Mouse (Mus musculus) frontal cortex, adult 2 months (tissue): ENCODE data around the gene Lactb. TPM values are rescaled to one million over a fixed set of nuclear protein-coding genes. Genes with fewer than 3 reads are reported as not detected.

Experiments
- DNase-seq, 2 experiments: peaks; one replicate each; pipeline ENCODE4 v3.0.0; 2022; ENCODE audit warnings: low spot score in 1 of 2; ENCODE audit errors: extremely low spot score in 1 of 2
- polyA plus RNA-seq: library from polyadenylated mRNA; depleted of rRNA; stranded (reverse); fragments of >200 nt; gene quantifications from 2 replicates; pipeline ENCODE4 v1.2.3, GENCODE M21; 2012

The Lactb gene
- polyA plus RNA-seq, 1 experiment, result 21.0 TPM

GRCm38 (mm10) chr9:66982085-66982484 lies 6.8 kb upstream of the Lactb start:
- DNase-seq, result no peak

GRCm38 (mm10) chr9:66980458-66980857 lies 5.2 kb upstream of the Lactb start:
- DNase-seq, result peak in 1 of 2 experiments; percentile 76

GRCm38 (mm10) chr9:66978468-66978867 lies 3.2 kb upstream of the Lactb start:
- DNase-seq, result no peak

GRCm38 (mm10) chr9:66977982-66978381 lies 2.7 kb upstream of the Lactb start:
- DNase-seq, result peak; percentile 37 to 55

GRCm38 (mm10) chr9:66977121-66977520 lies 1.8 kb upstream of the Lactb start:
- peak in 1 of 2 experiments; percentile 51 for DNase-seq

- peak; percentile 32 to 57 for DNase-seq
Measured at GRCm38 (mm10) chr9:66974721-66975225, 511 bp downstream of the Lactb start.

- no peak for DNase-seq
Measured at GRCm38 (mm10) chr9:66971116-66971515, 4.2 kb downstream of the Lactb start.

- DNase-seq, result no peak
Measured at GRCm38 (mm10) chr9:66967492-66967891, 7.8 kb downstream of the Lactb start.

- DNase-seq, result peak in 1 of 2 experiments; percentile 35
Measured at GRCm38 (mm10) chr9:66961478-66961877, 13.8 kb downstream of the Lactb start.

- no peak for DNase-seq
Measured at GRCm38 (mm10) chr9:66957451-66957850, 17.8 kb downstream of the Lactb start.

GRCm38 (mm10) chr9:66952886-66953285 lies 22.4 kb downstream of the Lactb start:
- DNase-seq, result no peak

- no peak for DNase-seq
Measured at GRCm38 (mm10) chr9:66952321-66952720, 23.0 kb downstream of the Lactb start.

GRCm38 (mm10) chr9:66948536-66948935 lies 26.7 kb downstream of the Lactb start:
- DNase-seq, result no peak

- peak; percentile 82 to 92 for DNase-seq
Measured at GRCm38 (mm10) chr9:66945647-66946641, 29.3 kb downstream of the Lactb start, which contains the start of gene Rps27l. Gene Rps27l (plus strand): TSS chr9:66946086.

GRCm38 (mm10) chr9:66945161-66945560 lies 30.1 kb downstream of the Lactb start:
- no peak for DNase-seq

- peak in 1 of 2 experiments; percentile 78 for DNase-seq
Measured at GRCm38 (mm10) chr9:66938836-66939235, 36.4 kb downstream of the Lactb start.

- DNase-seq, result no peak
Measured at GRCm38 (mm10) chr9:66937507-66937906, 37.8 kb downstream of the Lactb start.

GRCm38 (mm10) chr9:66933869-66934808 lies 41.1 kb downstream of the Lactb start:
- DNase-seq, result no peak

- no peak for DNase-seq
Measured at GRCm38 (mm10) chr9:66930351-66930750, 44.9 kb downstream of the Lactb start.

- DNase-seq, result peak in 1 of 2 experiments; percentile 50
Measured at GRCm38 (mm10) chr9:66927696-66928402, 47.4 kb downstream of the Lactb start.
